Mouse (Mus musculus): ENCODE results near the gene Abca9. TPM values are rescaled to one million over a fixed set of nuclear protein-coding genes. Genes with fewer than 3 reads are reported as not detected.

The Abca9 gene
- polyA plus RNA-seq, 1 experiment from 2014 or later = 3.3 TPM

Other genes starting within 250 kb of the Abca9 start
- gene Abca8b, start 172.4 kb downstream of the Abca9 start, polyA plus RNA-seq (2016; fragmentation: Nextera tagmentation; extraction: Ambion mirVana) = 0.10 and 0.25 TPM in 2 replicates
- not detected in 2 replicates for gene Abca8a, start 72.2 kb downstream of the Abca9 start, polyA plus RNA-seq (2016; fragmentation: Nextera tagmentation; extraction: Ambion mirVana)
- 0.24 and 0.50 TPM in 2 replicates for gene Abca6, start 83.6 kb upstream of the Abca9 start, polyA plus RNA-seq (2016; fragmentation: Nextera tagmentation; extraction: Ambion mirVana)
- 2.5 and 2.6 TPM in 2 replicates for gene Abca5, start 169.5 kb upstream of the Abca9 start, polyA plus RNA-seq (2016; fragmentation: Nextera tagmentation; extraction: Ambion mirVana)
- gene Map2k6, start 230.9 kb upstream of the Abca9 start, polyA plus RNA-seq (2016; fragmentation: Nextera tagmentation; extraction: Ambion mirVana) = 30.5 and 31.8 TPM in 2 replicates

All from hindbrain, embryonic 10.5 days (tissue).